Mouse (Mus musculus) erythroblast, embryonic 14.5 days (primary cell): ENCODE data around the gene Slc39a1.

Experiments
- GATA1 ChIP-seq: IDR thresholded peaks from 2 replicates; pipeline ENCODE4 v1.6.1; 2012; ENCODE audit warnings: low read length, inconsistent platforms, mixed read lengths
- TAL1 ChIP-seq: IDR thresholded peaks from 3 replicates; pipeline ENCODE4 v1.6.1; 2012; ENCODE audit warnings: low read length, inconsistent platforms, mixed read lengths

DNA sequence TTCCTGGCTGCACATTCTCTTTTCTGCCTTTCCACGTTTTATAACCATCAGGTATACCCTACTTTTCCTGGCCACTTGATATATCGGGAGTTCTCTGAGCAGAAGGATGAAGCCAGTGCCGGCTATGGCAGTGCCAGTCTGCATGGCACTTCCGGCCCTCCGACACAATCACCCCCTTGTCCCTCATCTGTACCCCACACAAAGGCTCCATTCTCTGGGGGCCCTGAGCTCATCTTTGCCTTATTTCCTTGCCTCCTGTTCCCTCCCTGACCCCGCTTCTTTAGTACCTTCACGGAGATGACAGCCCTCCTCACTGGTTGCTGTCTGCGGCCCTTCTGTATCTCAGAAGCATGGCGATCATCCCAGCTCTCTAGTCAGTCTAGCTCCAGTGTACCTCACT, 32.7 kb downstream of the Slc39a1 start:
- no peak for TF ChIP-seq GATA1
- no peak for TF ChIP-seq TAL1
